Mouse (Mus musculus) brain, adult 2 months (tissue): ENCODE results near the gene Kalrn.
A peak's percentile ranks its signal among the peaks of the same experiment; 100 is the strongest.

Experiments used
- DNase-seq: peaks from one replicate; pipeline ENCODE4 v3.0.0; 2011; ENCODE audit warnings: low read depth, low spot score

Kalrn gene

GRCm38 (mm10) chr16:34204527-34205139, 368.7 kb downstream of the Kalrn start:
- DNase-seq: peak; percentile 38

DNA sequence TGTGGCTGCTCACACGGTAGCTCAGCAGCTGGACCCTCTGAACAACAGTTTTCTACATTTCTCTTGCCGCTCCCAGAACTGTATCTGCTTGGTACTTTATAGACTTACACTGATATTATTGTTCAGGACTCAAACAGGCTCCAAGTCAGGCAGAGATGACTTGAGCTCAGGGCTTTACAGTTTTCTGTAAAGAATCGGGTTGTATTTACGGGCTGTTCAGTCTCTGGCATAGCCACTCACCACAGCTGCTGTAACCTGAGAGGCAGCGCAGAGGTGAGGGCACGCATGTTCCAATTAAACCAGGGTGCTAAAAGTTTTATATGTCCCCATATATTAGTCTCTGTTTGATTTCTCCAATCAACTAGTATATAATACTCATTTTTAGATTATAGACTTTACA, 373.8 kb downstream of the Kalrn start:
- no peak for DNase-seq

GRCm38 (mm10) chr16:34192959-34193842, 380.1 kb downstream of the Kalrn start:
- DNase-seq: peak; percentile 79

GRCm38 (mm10) chr16:34184721-34185120, 388.6 kb downstream of the Kalrn start:
- peak; percentile 55 for DNase-seq

GRCm38 (mm10) chr16:34183186-34183585, 390.1 kb downstream of the Kalrn start:
- DNase-seq: no peak

DNA sequence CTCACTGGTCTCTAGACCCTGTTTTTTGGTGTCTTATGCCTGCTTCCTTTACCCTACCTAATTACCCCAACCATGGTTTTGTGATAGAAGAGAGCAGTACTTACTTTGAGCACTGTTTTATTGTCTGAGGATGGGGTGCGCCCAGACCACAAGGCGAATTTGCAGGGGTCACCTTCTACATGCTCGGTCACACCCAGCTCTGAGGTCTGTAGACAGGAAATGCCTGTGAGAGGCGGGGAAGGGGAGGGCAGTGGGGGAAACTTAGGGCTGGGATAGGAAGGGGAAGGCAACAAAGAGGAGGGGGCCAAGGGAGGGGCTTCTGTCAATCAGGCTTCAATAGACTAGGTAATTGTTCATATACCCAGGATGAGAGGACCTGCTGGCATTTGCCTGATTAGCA, 397.7 kb downstream of the Kalrn start:
- DNase-seq: no peak

- peak; percentile 85 for DNase-seq
Measured at GRCm38 (mm10) chr16:34172572-34173181, 400.7 kb downstream of the Kalrn start.

DNA sequence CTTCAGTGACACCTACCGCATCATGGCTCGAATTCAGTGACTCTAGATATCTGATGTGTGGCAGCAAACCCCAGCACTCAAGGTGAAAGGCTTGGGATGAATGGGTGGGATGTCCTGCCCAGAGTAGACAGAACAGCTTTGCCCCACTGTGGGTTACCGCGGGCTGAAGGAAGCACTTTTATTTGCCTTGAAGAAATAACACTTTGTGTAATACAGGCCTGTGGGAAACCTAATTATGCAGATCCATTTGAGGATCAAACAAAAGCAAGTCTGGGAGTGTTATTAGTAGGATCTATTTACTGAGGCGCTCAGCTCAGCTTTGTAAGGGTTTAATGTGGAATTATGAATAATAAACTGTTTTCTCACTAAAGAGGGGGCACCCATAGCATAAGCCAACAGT, 406.3 kb downstream of the Kalrn start:
- no peak for DNase-seq

GRCm38 (mm10) chr16:34163086-34163485, 410.2 kb downstream of the Kalrn start:
- DNase-seq: peak; percentile 73

- peak; percentile 57 for DNase-seq
Measured at GRCm38 (mm10) chr16:34159576-34159975, 413.8 kb downstream of the Kalrn start.

DNA sequence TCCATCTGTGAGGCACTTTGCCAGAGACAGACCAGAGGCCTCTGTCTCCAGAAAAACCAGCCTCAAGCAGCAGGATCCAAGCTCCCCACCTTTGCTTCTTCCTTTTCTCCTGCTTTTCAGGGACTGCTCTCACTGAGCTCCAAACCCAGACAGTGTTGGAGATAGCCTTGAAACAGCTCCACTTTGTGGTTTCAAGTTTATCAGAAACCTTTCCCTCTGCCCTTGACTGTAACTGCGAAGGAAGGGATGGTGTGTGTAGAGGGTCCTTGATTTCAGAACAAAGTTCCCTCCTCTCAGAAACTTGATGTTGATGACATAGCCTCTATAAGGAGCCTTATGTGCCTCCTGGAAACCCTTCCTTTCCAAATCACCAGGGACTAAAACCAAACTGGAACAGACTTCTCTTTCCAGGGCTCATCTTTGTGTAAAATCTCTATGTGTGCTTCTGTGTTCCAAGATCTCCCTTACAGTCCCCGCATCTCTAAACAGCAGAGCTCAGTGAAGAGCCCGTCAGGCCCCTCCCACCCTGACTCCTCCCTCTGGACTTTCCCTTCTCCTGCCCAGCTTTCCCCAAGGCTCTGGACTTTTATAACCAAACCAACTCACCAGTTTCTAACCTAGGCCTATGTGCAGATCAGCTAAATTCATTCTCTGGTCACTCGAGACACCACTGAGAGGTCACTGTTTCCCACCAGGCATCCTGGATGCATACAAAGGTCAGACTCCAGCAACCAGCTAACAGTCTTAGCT, 415.8 kb downstream of the Kalrn start:
- DNase-seq: no peak

- no peak for DNase-seq
Measured at GRCm38 (mm10) chr16:34155696-34156095, 417.6 kb downstream of the Kalrn start.

DNA sequence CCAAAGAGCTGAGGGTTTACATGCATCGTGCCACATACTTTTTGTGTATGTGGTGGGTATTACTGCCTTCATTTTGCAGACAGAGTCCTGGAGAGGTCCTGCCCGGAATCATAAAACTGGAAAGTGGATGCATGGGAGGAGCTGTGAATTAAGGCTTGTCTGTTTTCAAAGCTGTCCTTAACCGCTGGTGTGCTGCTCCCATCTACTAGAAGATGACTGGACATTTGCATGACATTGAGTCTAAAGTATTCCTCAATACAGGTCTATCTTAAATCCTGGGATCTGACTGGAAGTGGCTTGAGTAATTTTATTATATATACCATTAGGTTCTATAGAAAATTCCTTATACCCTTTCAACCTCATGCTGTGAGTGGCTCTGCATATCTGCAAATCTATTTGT, 418.4 kb downstream of the Kalrn start:
- no peak for DNase-seq

DNA sequence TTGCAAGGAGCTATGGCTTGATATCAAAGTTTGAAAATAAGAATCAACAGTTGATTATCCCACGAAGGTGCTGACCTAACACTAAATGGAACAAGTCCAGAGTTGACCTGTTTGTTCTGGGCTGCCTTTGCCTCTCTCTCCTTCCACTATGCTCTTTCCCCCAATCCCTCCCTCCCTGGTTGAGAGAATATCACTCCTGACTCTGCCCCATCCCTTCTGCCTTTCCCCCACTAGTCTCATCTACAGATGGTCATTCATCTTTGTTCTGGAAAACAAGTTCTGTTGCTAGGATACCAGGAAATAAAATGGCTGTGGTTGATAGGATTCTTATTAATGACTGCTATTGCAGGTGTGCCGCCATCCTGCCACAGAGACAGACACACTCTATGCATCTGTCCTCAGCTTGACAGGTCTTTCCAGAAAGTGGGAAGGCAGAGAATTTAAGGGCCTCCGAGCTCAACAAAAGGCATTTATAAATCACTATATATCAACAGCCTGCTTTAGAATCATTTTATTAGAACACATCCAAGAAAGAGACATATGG, 421.7 kb downstream of the Kalrn start:
- DNase-seq: no peak

DNA sequence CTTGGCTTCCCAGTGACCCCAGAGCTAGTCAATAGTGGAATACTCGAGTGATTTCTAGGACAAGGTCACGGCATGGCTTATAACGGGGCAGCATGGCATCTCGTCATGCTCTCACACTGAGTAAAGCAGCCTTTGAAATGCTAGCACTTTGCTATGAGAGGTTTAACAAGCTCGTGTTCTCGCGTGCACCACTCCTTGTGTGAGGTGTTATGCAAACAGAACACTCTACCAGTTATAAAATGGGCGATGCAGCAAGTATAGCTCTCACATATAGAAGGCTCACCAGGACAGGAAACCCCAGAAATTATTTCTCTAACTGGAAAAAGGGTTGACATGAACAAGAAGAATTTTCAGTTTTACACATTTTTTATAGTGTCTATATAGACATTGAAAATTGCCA, 431.7 kb downstream of the Kalrn start:
- DNase-seq: peak; percentile 55

GRCm38 (mm10) chr16:34135074-34135473, 438.3 kb downstream of the Kalrn start:
- no peak for DNase-seq

GRCm38 (mm10) chr16:34134628-34135027, 438.7 kb downstream of the Kalrn start:
- peak; percentile 86 for DNase-seq

DNA sequence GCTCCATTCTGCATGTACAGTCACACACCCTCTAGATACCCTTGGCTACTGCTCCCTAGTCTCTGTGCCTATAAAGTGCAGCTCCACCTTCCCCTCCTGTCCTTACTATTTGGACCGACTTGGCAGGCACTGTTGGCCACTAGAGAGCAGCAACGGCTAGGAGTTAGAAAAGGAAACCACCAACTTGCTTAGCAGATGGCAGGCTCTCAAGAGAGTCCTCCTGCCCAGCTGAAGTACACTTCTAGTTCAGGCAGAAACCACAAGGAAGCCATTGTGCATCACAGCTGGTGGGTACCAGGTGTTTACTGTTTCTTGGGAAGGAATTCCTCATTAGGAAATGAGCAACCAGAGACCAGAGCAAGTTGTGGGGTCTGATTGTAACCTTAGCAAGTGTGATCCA, 447.7 kb downstream of the Kalrn start:
- peak; percentile 93 for DNase-seq

DNA sequence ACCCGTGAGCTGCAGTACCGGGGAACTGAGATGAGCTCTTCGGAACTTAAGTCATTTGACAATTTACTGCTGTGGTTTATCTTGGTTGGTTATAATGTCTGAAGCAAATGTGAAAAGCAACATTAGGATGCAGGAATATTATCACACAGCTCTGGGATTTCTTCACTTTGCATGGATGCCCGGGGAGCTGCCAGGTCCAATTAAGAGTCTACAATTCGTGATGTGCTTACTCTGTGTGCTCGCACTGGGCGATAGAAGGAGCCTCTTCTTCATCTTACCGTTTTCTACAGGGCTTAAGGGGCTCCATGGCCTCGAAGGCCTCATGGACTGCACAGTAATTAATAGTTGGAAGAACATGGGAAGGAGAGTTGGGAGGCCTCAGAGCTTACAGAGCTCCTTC, 450.8 kb downstream of the Kalrn start:
- no peak for DNase-seq

DNA sequence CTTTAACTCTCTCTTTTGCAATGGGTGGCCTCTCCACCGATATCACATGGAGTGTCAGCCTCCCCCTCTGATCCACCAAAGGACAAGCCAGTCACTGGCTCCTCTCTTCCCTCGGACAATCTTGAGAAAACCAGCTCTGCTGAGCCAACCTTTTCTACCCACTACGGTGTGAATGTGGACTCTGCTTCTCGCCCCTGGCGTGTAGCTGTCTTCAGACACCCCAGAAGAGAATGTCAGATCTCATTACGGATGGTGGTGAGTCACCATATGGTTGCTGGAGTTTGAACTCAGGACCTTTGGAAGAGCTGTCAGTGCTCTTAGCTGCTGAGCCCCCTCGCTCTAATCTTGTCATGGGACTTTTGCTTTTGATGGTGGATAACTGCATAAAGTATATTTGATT, 452.0 kb downstream of the Kalrn start:
- peak; percentile 34 for DNase-seq

DNA sequence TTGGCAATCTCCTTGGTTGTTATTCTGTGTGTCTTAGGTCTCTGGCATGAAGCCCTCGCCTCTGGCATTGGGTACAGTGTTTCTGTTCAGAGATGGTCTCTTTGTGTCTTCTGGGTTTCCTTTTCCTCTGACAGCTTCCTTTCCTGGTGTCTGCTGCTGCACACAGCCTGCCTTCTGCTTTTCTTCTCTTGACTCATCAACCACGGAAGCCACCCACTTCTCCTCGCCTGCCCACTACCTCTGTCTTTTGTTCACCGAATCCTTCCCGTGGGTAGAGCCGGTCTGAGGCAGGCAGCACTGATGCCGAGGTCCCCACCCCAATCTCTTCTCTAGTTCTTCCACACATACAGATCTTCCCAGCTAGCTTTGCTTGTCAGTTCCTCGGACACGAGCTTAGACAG, 452.5 kb downstream of the Kalrn start:
- peak; percentile 89 for DNase-seq

GRCm38 (mm10) chr16:34119844-34120243, 453.5 kb downstream of the Kalrn start:
- DNase-seq: no peak
